10 mouse cellular contexts compared by ENCODE assay signal in genomic region chr4:106209975-106210374, GRCm38 (mm10).
A peak's percentile ranks its signal among the peaks of the same experiment; 100 is the strongest.
DNase-seq lines count a peak whose midpoint lies in the region; ATAC-seq and TF ChIP-seq lines count a peak whose summit lies in the region.
"Had no signal": no experiment of that assay in that cellular context is flagged by ENCODE, and none has a peak within 500 bp of the region (broad histone marks: within the 10 kb centered on the region; RNA-seq: fewer than 3 reads in every experiment).

No protein-coding gene starts in this region.

- H3K27me3 ChIP-seq in intestine, postnatal 0 days (replicated peaks; ENCODE audit: control insufficient read depth, insufficient read depth, low read length): no peaks in the 10 kb centered on the region
- no peaks in the 10 kb centered on the region for H3K27me3 ChIP-seq in intestine, embryonic 16.5 days (replicated peaks; ENCODE audit: control insufficient read depth, insufficient read depth, low read length)
- peaks cover 0 to 4% of the 10 kb centered on the region in 2 experiments; a peak in 3 of 4 replicates for H3K27me3 ChIP-seq in MEL (ENCODE audit: control insufficient read depth in 1 of 2, insufficient read depth in 2 of 2, low read length in 2 of 2)
- no peaks in the 10 kb centered on the region for H3K27me3 ChIP-seq in liver, embryonic 12.5 days (replicated peaks)
- no peaks in the 10 kb centered on the region for H3K27me3 ChIP-seq in forebrain, embryonic 10.5 days (ENCODE audit: poor library complexity, severe bottlenecking)
- H3K27me3 ChIP-seq: forebrain, embryonic 15.5 days; limb, embryonic 12.5 days had no signal

- no peak overlapping the region for H3K4me3 ChIP-seq in intestine, postnatal 0 days (ENCODE audit: low read depth, low read length)
- no peak overlapping the region for H3K4me3 ChIP-seq in intestine, embryonic 16.5 days (ENCODE audit: low read length)
- no peak overlapping the region for H3K4me3 ChIP-seq in MEL (ENCODE audit: control insufficient read depth in 1 of 2, insufficient read depth in 1 of 2, low read depth in 2 of 2, low read length in 2 of 2)
- H3K4me3 ChIP-seq in liver, embryonic 12.5 days: no peak overlapping the region
- no peak overlapping the region for H3K4me3 ChIP-seq in forebrain, embryonic 10.5 days
- H3K4me3 ChIP-seq: forebrain, embryonic 15.5 days; limb, embryonic 12.5 days had no signal

- no peaks in the 10 kb centered on the region for H3K9me3 ChIP-seq in intestine, postnatal 0 days (ENCODE audit: control insufficient read depth)
- no peaks in the 10 kb centered on the region for H3K9me3 ChIP-seq in intestine, embryonic 16.5 days (ENCODE audit: control insufficient read depth, low read length)
- no peaks in the 10 kb centered on the region for H3K9me3 ChIP-seq in MEL (replicated peaks; ENCODE audit: insufficient read depth, low read length)
- no peaks in the 10 kb centered on the region for H3K9me3 ChIP-seq in liver, embryonic 12.5 days (replicated peaks)
- no peaks in the 10 kb centered on the region for H3K9me3 ChIP-seq in forebrain, embryonic 10.5 days
- H3K9me3 ChIP-seq: forebrain, embryonic 15.5 days; limb, embryonic 12.5 days had no signal

- no peaks in the 10 kb centered on the region for H3K79me2 ChIP-seq in MEL (ENCODE audit: control insufficient read depth, insufficient read depth, low read length, poor library complexity)

- ATAC-seq in intestine, postnatal 0 days: no peak
- no peak for ATAC-seq in intestine, embryonic 16.5 days
- 0 out of 2 replicates have a peak, but pooled peaks have one; percentile 2 for ATAC-seq in liver, embryonic 12.5 days
- ATAC-seq: forebrain, embryonic 15.5 days had no signal

- no peaks in the 10 kb centered on the region for H3K4me1 ChIP-seq in intestine, postnatal 0 days (replicated peaks; ENCODE audit: control insufficient read depth, insufficient read depth, low read length)
- H3K4me1 ChIP-seq in intestine, embryonic 16.5 days (ENCODE audit: control insufficient read depth, insufficient read depth, low read length): no peaks in the 10 kb centered on the region
- H3K4me1 ChIP-seq in MEL (ENCODE audit: control insufficient read depth in 1 of 2, insufficient read depth in 2 of 2, low read length in 2 of 2): no peaks in the 10 kb centered on the region
- no peaks in the 10 kb centered on the region for H3K4me1 ChIP-seq in liver, embryonic 12.5 days
- peaks cover 19% of the 10 kb centered on the region for H3K4me1 ChIP-seq in forebrain, embryonic 10.5 days
- H3K4me1 ChIP-seq: forebrain, embryonic 15.5 days had no signal

- H3K4me2 ChIP-seq in intestine, postnatal 0 days (replicated peaks; ENCODE audit: low read depth): no peak overlapping the region
- no peak overlapping the region for H3K4me2 ChIP-seq in intestine, embryonic 16.5 days (ENCODE audit: low read depth, low read length)
- H3K4me2 ChIP-seq in liver, embryonic 12.5 days: no peak overlapping the region
- H3K4me2 ChIP-seq: forebrain, embryonic 15.5 days; limb, embryonic 12.5 days had no signal

- TF ChIP-seq EP300 in MEL (IDR thresholded peaks at IDR 0.05; ENCODE audit: low read depth in 1 of 2, low read length in 2 of 2): no peak

- no peak for TF ChIP-seq POLR2A in MEL (IDR thresholded peaks at IDR 0.05; ENCODE audit: control insufficient read depth in 1 of 2, insufficient read depth in 1 of 2, low read depth in 1 of 2, low read length in 2 of 2, poor library complexity in 1 of 2)

- no peak for TF ChIP-seq RAD21 in MEL (IDR thresholded peaks at IDR 0.05; ENCODE audit: low read depth, low read length)

- no peak overlapping the region for H3K27ac ChIP-seq in intestine, postnatal 0 days (ENCODE audit: low read depth, low read length)
- H3K27ac ChIP-seq in intestine, embryonic 16.5 days (ENCODE audit: low read length): no peak overlapping the region
- H3K27ac ChIP-seq in MEL (ENCODE audit: control insufficient read depth, low read depth, low read length): no peak overlapping the region
- H3K27ac ChIP-seq in liver, embryonic 12.5 days: no peak overlapping the region
- H3K27ac ChIP-seq in forebrain, embryonic 10.5 days: no peak overlapping the region
- H3K27ac ChIP-seq: forebrain, embryonic 15.5 days; limb, embryonic 12.5 days had no signal

- TF ChIP-seq CTCF in intestine, postnatal 0 days (IDR thresholded peaks at IDR 0.05; ENCODE audit: low read depth): peak; percentile 64
- TF ChIP-seq CTCF in MEL (IDR thresholded peaks at IDR 0.05 in 2 of 3, conservative IDR thresholded peaks at IDR 0.05 in 1 of 3; ENCODE audit: control insufficient read depth in 1 of 3, insufficient read depth in 1 of 3, low read depth in 2 of 3, low read length in 3 of 3, poor library complexity in 1 of 3, severe bottlenecking in 1 of 3): peak; percentile 24 to 44 (median 34)

- DNase-seq in 416B (ENCODE audit: low read depth) (peak; percentile 34), MEL (ENCODE audit: low read depth, low spot score) (no peak)
- no peak for DNase-seq in forebrain, embryonic 10.5 days (ENCODE audit: extremely low spot score, low spot score)
- no peak for DNase-seq in urinary bladder, adult 18-20 months (ENCODE audit: low spot score in 2 of 2)
- DNase-seq in retina, postnatal 1 day: no peak

- H3K9ac ChIP-seq in intestine, postnatal 0 days (ENCODE audit: low read depth, low read length): no peak overlapping the region
- no peak overlapping the region for H3K9ac ChIP-seq in intestine, embryonic 16.5 days (ENCODE audit: low read depth, low read length)
- H3K9ac ChIP-seq in MEL (ENCODE audit: control insufficient read depth, low read depth, low read length, poor library complexity, severe bottlenecking): no peak overlapping the region
- no peak overlapping the region for H3K9ac ChIP-seq in liver, embryonic 12.5 days
- H3K9ac ChIP-seq: forebrain, embryonic 15.5 days; limb, embryonic 12.5 days had no signal

- no peaks in the 10 kb centered on the region for H3K36me3 ChIP-seq in intestine, postnatal 0 days (ENCODE audit: control insufficient read depth, insufficient read depth)
- no peaks in the 10 kb centered on the region for H3K36me3 ChIP-seq in intestine, embryonic 16.5 days (ENCODE audit: control insufficient read depth, insufficient read depth, low read length)
- no peaks in the 10 kb centered on the region for H3K36me3 ChIP-seq in MEL (ENCODE audit: control insufficient read depth in 1 of 2, insufficient read depth in 2 of 2, low read length in 2 of 2)
- no peaks in the 10 kb centered on the region for H3K36me3 ChIP-seq in liver, embryonic 12.5 days
- no peaks in the 10 kb centered on the region for H3K36me3 ChIP-seq in forebrain, embryonic 10.5 days (replicated peaks)
- H3K36me3 ChIP-seq: forebrain, embryonic 15.5 days; limb, embryonic 12.5 days had no signal

- WGBS in intestine, postnatal 0 days: 97% methylated on average over 1 of the region's 1 CpGs
- 95% methylated on average over 1 of the region's 1 CpGs for WGBS in intestine, embryonic 16.5 days
- WGBS in liver, embryonic 12.5 days (ENCODE audit: insufficient replicate concordance): 64% methylated on average over 1 of the region's 1 CpGs
- 92% methylated on average over 1 of the region's 1 CpGs for WGBS in forebrain, embryonic 10.5 days

TF ChIP-seq in MEL, 35 proteins besides CTCF, POLR2A, EP300 and RAD21:
- TF ChIP-seq MYC (IDR thresholded peaks at IDR 0.05; ENCODE audit: low read depth, low read length) (no peak), RCOR1 (IDR thresholded peaks at IDR 0.05; ENCODE audit: low read depth, low read length) (no peak), JUND (IDR thresholded peaks at IDR 0.05; ENCODE audit: low read depth, low read length) (no peak), MEF2A (IDR thresholded peaks at IDR 0.05; ENCODE audit: extremely low read depth, insufficient replicate concordance, low read depth, low read length, poor library complexity, severe bottlenecking) (no peak), ELF1 (IDR thresholded peaks at IDR 0.05; ENCODE audit: low read depth, low read length) (no peak), CHD1 (IDR thresholded peaks at IDR 0.05; ENCODE audit: low read depth, low read length) (no peak), GABPA (IDR thresholded peaks at IDR 0.05; ENCODE audit: low read depth, low read length) (no peak), TBP (IDR thresholded peaks at IDR 0.05; ENCODE audit: low read depth, low read length) (no peak)
TF ChIP-seq in MEL: peak in this region for 0.
